In the genomic region with DNA sequence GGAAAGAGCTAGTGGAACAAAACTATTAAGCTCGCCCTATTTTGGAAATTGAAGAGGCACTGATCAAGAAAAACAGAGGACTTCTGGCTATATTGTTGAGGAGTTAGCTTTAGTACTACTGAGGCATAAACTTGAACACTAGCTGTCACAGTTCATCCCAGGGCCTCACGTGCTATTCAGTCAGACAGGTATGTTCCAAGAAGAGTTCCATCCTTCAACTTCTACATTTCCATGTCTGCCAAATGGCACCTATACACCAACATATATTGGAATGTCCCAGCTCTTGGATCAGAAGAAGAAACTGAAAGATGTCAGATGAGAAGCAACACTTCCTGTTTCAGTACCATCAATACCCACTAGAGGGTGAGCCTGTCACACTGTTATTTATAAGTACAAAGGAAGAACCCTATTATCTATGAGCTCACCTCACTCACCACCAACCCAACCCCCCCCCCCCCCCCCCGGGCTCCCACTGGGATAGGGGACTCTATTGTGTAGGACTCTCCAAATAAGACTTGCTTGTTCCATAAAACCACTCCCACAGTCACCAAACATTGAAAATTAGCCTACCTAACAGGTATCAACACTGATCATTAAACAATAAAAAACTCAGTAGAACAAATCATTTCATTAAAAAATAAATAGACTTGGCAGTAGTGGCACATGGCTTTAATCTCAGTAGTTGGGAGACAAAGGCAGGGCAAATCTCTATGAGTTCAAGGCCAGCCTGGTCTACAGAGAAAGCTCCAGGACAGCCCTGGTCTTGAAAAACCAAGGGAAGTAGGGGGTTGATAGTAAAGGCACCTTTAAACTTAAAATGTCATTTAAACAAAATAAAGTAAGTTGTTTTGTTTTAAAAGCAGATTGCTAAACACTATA, we compare ENCODE assay signal across 9 mouse cellular contexts. TPM values are rescaled to one million over a fixed set of nuclear protein-coding genes. Genes with fewer than 3 reads are reported as not detected.
DNase-seq lines count a peak whose midpoint lies in the region; ATAC-seq and TF ChIP-seq lines count a peak whose summit lies in the region.
"Had no signal": no experiment of that assay in that cellular context is flagged by ENCODE, and none has a peak within 500 bp of the region (broad histone marks: within the 10 kb centered on the region; RNA-seq: fewer than 3 reads in every experiment).

No protein-coding gene starts in this region.

- DNase-seq in thymus, postnatal 0 days (ENCODE audit: low spot score): peak; percentile 54
- DNase-seq in thymus, postnatal 36 days: no peak
- DNase-seq in c-Kit-positive CD71-positive TER-119-positive erythroid progenitor cells, embryonic 14.5 days (ENCODE audit: low spot score): peak; percentile 60
- DNase-seq in heart, adult 18-20 months: peak; percentile 68 to 81
- peak; percentile 85 for DNase-seq in kidney, postnatal 0 days (ENCODE audit: low spot score)
- peak; percentile 58 for DNase-seq in mesoderm, embryonic 11.5 days (ENCODE audit: low read depth, low spot score)
- peak; percentile 44 for DNase-seq in thymus, postnatal 14 days
- DNase-seq in adrenal gland, postnatal 25 days: no peak

- no peak overlapping the region for H3K4me2 ChIP-seq in kidney, postnatal 0 days (ENCODE audit: low read length)

- no peaks in the 10 kb centered on the region for H3K27me3 ChIP-seq in kidney, postnatal 0 days (ENCODE audit: insufficient read depth, low read length)

- no peak overlapping the region for H3K27ac ChIP-seq in kidney, postnatal 0 days

- no peak overlapping the region for H3K9ac ChIP-seq in kidney, postnatal 0 days (ENCODE audit: low read depth, low read length)

- H3K9me3 ChIP-seq in kidney, postnatal 0 days (replicated peaks; ENCODE audit: low read length): no peaks in the 10 kb centered on the region

- peaks cover 50% of the 10 kb centered on the region for H3K36me3 ChIP-seq in kidney, postnatal 0 days (ENCODE audit: insufficient read depth, low read length)

- no peak overlapping the region for H3K4me3 ChIP-seq in kidney, postnatal 0 days (replicated peaks; ENCODE audit: low read depth, low read length)
- H3K4me3 ChIP-seq: myocyte had no signal

- 76% methylated on average over 3 of the region's 3 CpGs for whole genome bisulfite sequencing in kidney, postnatal 0 days

- TF ChIP-seq CTCF in kidney, postnatal 0 days (IDR thresholded peaks at IDR 0.05; ENCODE audit: low read depth): peak; percentile 77

- ATAC-seq in kidney, postnatal 0 days (replicated peaks; ENCODE audit: low FRiP score, low read depth): peak; percentile 57; the same call in 1 of the 2 replicates

- H3K4me1 ChIP-seq in kidney, postnatal 0 days (replicated peaks; ENCODE audit: insufficient read depth, low read length): 0 out of 2 replicates have a peak, but pooled peaks cover 3% of the 10 kb centered on the region

RNA-seq across cellular contexts. Expression of gene Ctnnd1, which starts 32.7 kb away (rescaled TPM):
- 6.9 and 7.0 TPM in 2 replicates for polyA plus RNA-seq in thymus, postnatal 0 days (2015; fragmentation: Nextera tagmentation; extraction: Ambion mirVana)
- 10 to 100 TPM; 53.6 to 63.9 TPM for total RNA-seq in heart, adult 18-20 months (2021)
- 35.0 and 37.4 TPM in 2 replicates for polyA plus RNA-seq in kidney, postnatal 0 days (2015; fragmentation: Nextera tagmentation; extraction: Ambion mirVana)
- total RNA-seq in adrenal gland, postnatal 25 days (2021): 130 and 154 TPM in 2 replicates

RNA-seq across cellular contexts. Expression of gene Btbd18, which starts 41.0 kb away (rescaled TPM):
- polyA plus RNA-seq in thymus, postnatal 0 days (2015; fragmentation: Nextera tagmentation; extraction: Ambion mirVana): 0.06 and 0.31 TPM in 2 replicates
- not detected for total RNA-seq in heart, adult 18-20 months (2021)
- polyA plus RNA-seq in kidney, postnatal 0 days (2015; fragmentation: Nextera tagmentation; extraction: Ambion mirVana): 0.09 and 0.18 TPM in 2 replicates
- total RNA-seq in adrenal gland, postnatal 25 days (2021): 0.18 and 0.38 TPM in 2 replicates

RNA-seq across cellular contexts. Expression of gene Selenoh, which starts 52.7 kb away (rescaled TPM):
- polyA plus RNA-seq in thymus, postnatal 0 days (2015; fragmentation: Nextera tagmentation; extraction: Ambion mirVana): 294 and 310 TPM in 2 replicates
- total RNA-seq in heart, adult 18-20 months (2021): 10 to 100 TPM; 22.7 to 29.2 TPM
- 243 and 244 TPM in 2 replicates for polyA plus RNA-seq in kidney, postnatal 0 days (2015; fragmentation: Nextera tagmentation; extraction: Ambion mirVana)
- 36.4 and 54.0 TPM in 2 replicates for total RNA-seq in adrenal gland, postnatal 25 days (2021)

RNA-seq across cellular contexts. Expression of gene Gm28635, which starts 60.0 kb away (rescaled TPM):
- not detected in 2 replicates for polyA plus RNA-seq in thymus, postnatal 0 days (2015; fragmentation: Nextera tagmentation; extraction: Ambion mirVana)
- total RNA-seq in heart, adult 18-20 months (2021): 10 to 100 TPM in 1 of 2 experiments, 1 to 10 TPM in 1; 5.4 to 10.0 TPM
- polyA plus RNA-seq in kidney, postnatal 0 days (2015; fragmentation: Nextera tagmentation; extraction: Ambion mirVana): not detected in 2 replicates
- total RNA-seq in adrenal gland, postnatal 25 days (2021): not detected in 2 replicates
- polyA plus RNA-seq: myocyte had no signal

Comparison
In these comparisons a context has a peak if more than half of its experiments do, and no peak if none do; other contexts are left out.
1. DNase-seq: peak in thymus, postnatal 0 days (single experiment), c-Kit-positive CD71-positive TER-119-positive erythroid progenitor cells, embryonic 14.5 days (single experiment), heart, adult 18-20 months (2 of 2), kidney, postnatal 0 days (single experiment), mesoderm, embryonic 11.5 days (single experiment) and thymus, postnatal 14 days (single experiment); none in thymus, postnatal 36 days (0 of 2) and adrenal gland, postnatal 25 days (single experiment).